Mouse (Mus musculus) fat pad, adult 2 months (tissue): ENCODE data around the gene Snn.
A peak's percentile ranks its signal among the peaks of the same experiment; 100 is the strongest.

Source experiments
- DNase-seq: peaks from one replicate; pipeline ENCODE4 v3.0.0-alpha.2; 2011; ENCODE audit warnings: low read depth, low spot score; ENCODE audit errors: extremely low read depth

Gene Snn

DNA sequence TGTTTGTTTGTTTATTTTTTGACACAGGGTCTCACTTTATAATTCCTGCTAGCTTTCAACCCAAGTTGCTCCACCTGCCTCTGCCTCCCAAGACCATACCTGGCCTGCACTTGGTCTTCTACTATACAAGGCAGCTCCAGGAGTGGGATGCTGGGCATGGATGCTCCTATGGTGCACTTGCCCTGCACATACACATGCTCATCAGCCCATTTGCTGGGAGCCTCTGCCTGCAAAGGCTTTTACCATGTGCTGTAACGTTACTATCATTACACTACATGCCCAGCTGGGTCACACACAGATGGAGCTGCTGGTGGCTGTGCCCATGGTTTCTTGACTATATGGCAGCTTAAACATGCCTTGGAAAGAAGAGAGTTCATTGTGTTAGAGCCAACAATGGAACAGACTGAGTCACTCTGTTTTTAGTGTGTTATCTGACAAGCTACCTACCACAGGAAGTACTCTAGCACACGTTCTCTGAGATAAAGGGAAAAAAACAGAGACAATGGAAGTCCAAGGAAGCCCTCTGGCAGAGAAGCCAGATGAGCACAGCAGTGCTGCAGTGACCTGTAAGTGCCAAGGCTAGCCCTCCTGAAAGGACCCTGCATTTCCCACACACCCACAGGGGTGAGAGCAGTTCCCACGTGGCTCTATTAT, 17.6 kb downstream of the Snn start:
- no peak for DNase-seq

- DNase-seq, result no peak
Measured at GRCm38 (mm10) chr16:11084181-11084580, 23.4 kb downstream of the Snn start.

- no peak for DNase-seq
Measured at GRCm38 (mm10) chr16:11086299-11086698, 25.6 kb downstream of the Snn start.

DNA sequence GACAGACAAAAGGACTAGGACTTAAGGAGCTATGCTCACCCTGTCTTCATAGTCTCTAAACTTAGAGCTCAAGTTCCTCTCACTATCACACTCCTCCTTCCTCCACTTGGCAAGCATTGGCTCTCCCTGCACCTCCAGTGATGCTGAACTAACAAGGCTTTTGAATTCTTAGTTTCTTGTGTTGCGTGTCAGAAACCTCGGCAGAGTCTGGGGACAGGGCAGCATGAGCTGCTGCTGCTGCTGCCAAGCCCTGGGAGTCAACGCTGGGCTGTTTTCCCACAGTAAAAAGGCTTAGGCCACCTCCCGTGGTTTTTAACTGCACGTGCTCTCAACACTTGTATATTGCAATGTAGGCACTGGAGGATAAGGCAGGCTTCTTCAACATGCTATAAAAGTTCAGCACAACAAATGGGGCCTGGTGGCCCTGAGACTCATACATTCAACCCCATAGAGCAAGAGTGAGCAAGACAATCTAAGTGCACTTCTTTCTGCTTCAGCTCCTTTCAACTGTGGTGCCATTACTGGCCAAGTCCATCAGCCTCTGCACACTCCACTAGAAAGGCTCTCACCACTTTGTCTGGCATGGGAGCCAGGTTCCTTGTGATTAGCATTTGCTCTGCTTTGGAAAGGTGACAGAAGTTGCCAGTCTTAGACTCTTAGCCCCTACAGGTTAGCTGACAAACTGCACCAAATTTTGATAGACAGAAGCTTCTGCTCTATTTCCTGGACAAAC, 26.3 kb downstream of the Snn start:
- no peak for DNase-seq

DNA sequence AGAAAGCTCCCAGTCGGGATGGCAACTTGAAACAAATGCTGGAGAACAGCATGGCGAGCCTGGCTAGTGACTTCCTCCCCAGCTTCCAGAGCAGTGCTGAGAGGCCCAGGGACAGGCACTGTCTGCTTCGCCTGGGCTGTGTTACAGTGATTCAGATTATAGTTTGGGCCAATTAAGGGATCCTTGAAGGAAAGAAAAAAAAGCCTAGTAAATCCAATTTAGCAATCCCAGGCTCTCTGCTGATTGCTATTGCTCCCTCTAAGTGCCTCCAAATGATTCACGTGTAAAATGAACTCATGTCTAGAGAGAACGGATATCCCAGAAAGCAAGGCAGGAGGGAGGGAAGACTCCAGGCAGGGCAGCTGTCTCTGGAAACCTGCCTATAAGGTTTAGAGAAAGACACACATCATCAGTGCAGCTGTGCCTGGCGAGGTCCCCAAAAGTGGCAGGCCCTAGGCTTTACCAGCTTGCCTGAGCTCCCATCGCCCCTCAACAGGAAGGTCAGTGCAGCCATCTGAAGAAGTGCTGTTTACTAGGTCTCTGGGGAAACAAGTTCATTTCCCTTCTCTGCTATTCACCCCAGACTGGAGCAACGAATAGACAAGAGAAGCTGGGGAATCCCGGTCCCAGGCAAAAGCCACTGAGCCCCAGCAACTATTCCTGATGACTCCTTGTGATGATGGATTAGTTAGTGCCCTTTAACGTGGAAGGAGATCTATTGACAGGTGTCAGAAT, 30.3 kb downstream of the Snn start:
- no peak for DNase-seq

- DNase-seq, result no peak
Measured at GRCm38 (mm10) chr16:11092061-11092460, 31.3 kb downstream of the Snn start.

DNA sequence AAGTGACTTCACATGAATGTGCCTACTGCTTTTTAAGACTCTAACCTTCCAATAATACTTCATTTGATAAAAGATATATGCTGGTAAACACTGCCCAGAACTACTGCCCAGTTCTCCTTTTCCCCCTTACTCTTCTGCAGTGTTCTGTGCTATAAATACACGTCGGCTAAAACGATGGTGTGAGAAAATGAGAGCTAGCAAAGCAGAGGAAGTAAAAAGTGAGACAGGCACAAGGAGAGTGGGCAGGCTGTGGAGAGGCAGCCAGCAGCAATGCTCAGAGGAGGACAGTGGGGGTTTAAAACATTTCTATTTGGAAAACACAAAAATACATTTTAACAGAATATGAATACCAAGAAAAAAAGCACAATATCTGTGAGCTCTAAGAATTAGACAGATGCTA, 31.8 kb downstream of the Snn start:
- DNase-seq, result no peak

DNA sequence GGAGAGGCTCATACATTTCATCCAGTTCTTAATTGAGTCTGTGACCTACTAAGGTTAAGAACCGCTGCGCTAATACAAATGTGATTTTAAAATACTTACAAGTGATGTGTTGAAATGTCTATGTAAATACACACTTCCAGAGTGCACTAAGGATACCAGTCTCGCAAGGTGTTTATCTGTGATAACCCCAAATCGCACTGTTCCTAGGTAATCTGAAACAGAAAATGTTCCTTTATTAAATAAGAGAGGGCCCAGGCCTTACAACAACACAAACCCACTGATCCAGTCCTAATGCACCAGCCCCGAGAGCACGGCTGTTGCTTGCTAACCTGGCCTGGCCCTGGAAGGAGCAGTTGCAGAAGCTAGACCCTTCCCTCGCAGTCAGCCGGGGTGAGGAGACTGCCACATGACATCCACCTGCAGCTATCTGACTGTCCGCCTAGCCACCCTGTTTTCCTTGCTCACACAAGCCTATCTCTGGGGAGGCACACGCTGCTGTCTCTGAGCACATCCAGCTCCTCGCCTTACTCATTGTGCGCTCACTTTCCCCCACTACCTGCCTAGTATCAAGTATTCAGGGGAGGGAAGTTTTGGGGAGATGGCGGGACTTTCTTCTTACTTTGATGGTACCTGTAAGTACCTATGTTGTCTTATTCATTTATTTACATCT, 33.1 kb downstream of the Snn start:
- no peak for DNase-seq

GRCm38 (mm10) chr16:11097301-11097700, 36.6 kb downstream of the Snn start:
- peak; percentile 52 for DNase-seq

- no peak for DNase-seq
Measured at GRCm38 (mm10) chr16:11104905-11105304, 44.2 kb downstream of the Snn start.

DNA sequence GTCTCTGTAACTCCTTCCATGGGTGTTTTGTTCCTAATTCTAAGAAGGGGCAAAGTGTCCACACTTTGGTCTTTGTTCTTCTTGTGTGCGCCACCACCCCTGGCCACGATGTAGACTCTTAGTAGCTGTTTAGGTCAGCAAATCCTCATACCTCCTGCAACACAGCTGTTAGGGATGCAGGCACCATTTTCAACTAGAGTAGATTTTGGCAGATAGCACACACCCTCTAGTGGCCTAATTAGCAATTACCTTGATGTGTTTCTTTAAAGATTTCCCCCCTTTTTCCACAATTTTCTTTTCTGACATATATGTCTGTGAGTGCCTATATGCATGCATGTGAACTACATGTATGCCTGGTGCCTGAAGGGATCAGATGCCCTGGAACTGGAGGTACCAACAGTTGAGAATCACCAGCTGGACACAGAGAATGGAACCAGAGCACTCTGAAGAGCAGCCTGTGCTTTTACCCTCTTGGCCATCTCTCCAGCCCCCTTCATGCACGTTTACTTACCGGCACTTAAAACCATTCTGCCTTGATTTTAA, 48.5 kb downstream of the Snn start:
- no peak for DNase-seq

GRCm38 (mm10) chr16:11122625-11123024, 61.9 kb downstream of the Snn start:
- no peak for DNase-seq

DNA sequence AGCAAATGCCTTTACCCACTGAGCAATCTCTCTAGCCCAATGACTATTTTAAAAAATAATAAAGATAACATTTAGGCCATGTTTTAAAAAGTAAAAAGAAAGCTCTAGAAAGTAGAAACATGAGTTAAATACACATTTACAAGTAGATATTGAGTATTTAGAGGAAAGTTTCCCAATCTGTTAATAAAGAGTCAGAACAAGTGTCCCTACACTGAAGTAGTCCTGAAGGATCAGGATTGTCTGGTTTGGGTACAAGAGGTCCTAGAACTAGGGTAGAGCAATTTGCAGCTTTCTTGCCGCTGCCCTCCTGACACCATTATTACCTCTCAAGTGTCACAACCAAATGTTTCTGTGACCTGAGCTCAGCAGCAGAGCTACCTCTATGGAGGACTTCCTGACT, 63.4 kb downstream of the Snn start:
- no peak for DNase-seq
